Mouse (Mus musculus) CH12.LX (cell line): Measurements from ENCODE around the gene Borcs6. TPM values are rescaled to one million over a fixed set of nuclear protein-coding genes. Genes with fewer than 3 reads are reported as not detected.

ENCODE experiments used
- DNase-seq: peaks from one replicate; pipeline ENCODE4 v3.0.0-alpha.2; 2013; ENCODE audit errors: extremely low read depth
- H3K27ac ChIP-seq: 2 replicates; pipeline ENCODE4 v1.5.1; 2012; ENCODE audit warnings: low read depth, mild to moderate bottlenecking, control low read depth, moderate library complexity; ENCODE audit not compliant: insufficient read depth
- H3K27me3 ChIP-seq: replicated peaks from 2 replicates; pipeline ENCODE3; 2012; ENCODE audit warnings: inconsistent platforms
- H3K36me3 ChIP-seq, 2 experiments: replicated peaks in 1 of 2; 2 replicates each; pipeline versions ENCODE3 to v1.6.1; 2012; ENCODE audit warnings: inconsistent platforms in 1 of 2, low read length in 1 of 2, mild to moderate bottlenecking in 1 of 2, mixed read lengths in 1 of 2, moderate library complexity in 1 of 2; ENCODE audit not compliant: control insufficient read depth in 1 of 2, insufficient read depth in 1 of 2
- H3K4me1 ChIP-seq, 2 experiments: 2 replicates each; pipeline ENCODE4 v1.6.1; 2012; ENCODE audit warnings: inconsistent platforms in 1 of 2, moderate library complexity in 1 of 2; ENCODE audit not compliant: insufficient read depth in 2 of 2, control insufficient read depth in 1 of 2
- H3K4me2 ChIP-seq: 2 replicates; pipeline ENCODE4 v1.6.1; 2012; ENCODE audit warnings: low read depth, mild to moderate bottlenecking, control low read depth; ENCODE audit not compliant: poor library complexity, insufficient read depth, severe bottlenecking
- H3K4me3 ChIP-seq, 3 experiments: fragments of 150-350 bp in 1 of 3; sonication (generic) in 1 of 3; replicated peaks in 1 of 3; 2 replicates each; pipeline versions ENCODE3 to v1.5.1; 2011 to 2012; ENCODE audit warnings: low read depth in 2 of 3, low read length in 2 of 3, mild to moderate bottlenecking in 2 of 3, moderate library complexity in 2 of 3, control low read depth in 1 of 3, improper control_type of control experiment in 1 of 3, inconsistent platforms in 1 of 3, mixed read lengths in 1 of 3; ENCODE audit not compliant: poor library complexity in 1 of 3
- H3K79me2 ChIP-seq: replicated peaks from 2 replicates; pipeline ENCODE4 v1.6.1; 2012; ENCODE audit warnings: mild to moderate bottlenecking, moderate library complexity; ENCODE audit not compliant: control insufficient read depth, poor library complexity, insufficient read depth, severe bottlenecking; ENCODE audit errors: extremely low read depth
- H3K9ac ChIP-seq: 2 replicates; pipeline ENCODE4 v1.6.1; 2012; ENCODE audit warnings: low read depth, mild to moderate bottlenecking, control low read depth, moderate library complexity; ENCODE audit not compliant: insufficient read depth
- H3K9me3 ChIP-seq: replicated peaks from 2 replicates; pipeline ENCODE3; 2012; ENCODE audit warnings: low read length, inconsistent platforms, mixed read lengths
- CHD1 ChIP-seq: IDR thresholded peaks from 2 replicates; pipeline ENCODE4 v1.6.1; 2012; ENCODE audit warnings: low read depth, low read length, improper control_type of control experiment, inconsistent platforms
- CHD2 ChIP-seq: IDR thresholded peaks from 2 replicates; pipeline ENCODE4 v1.6.1; 2011; ENCODE audit warnings: low read length, improper control_type of control experiment
- CTCF ChIP-seq, 2 experiments: IDR thresholded peaks in 1 of 2; conservative IDR thresholded peaks in 1 of 2; 2 replicates each; pipeline ENCODE4 v1.5.1; 2011 to 2012; ENCODE audit warnings: low read depth in 2 of 2, low read length in 2 of 2, improper control_type of control experiment in 1 of 2, inconsistent platforms in 1 of 2, mild to moderate bottlenecking in 1 of 2, moderate library complexity in 1 of 2
- ELF1 ChIP-seq: IDR thresholded peaks from 2 replicates; pipeline ENCODE4 v1.6.1; 2014; ENCODE audit warnings: low read depth, mild to moderate bottlenecking, inconsistent platforms, low read length, improper control_type of control experiment
- EP300 ChIP-seq: IDR thresholded peaks from 2 replicates; pipeline ENCODE4 v1.6.1; 2011; ENCODE audit warnings: low read length, improper control_type of control experiment
- HCFC1 ChIP-seq: IDR thresholded peaks from 2 replicates; pipeline ENCODE4 v1.6.1; 2012; ENCODE audit warnings: low read depth, mild to moderate bottlenecking, inconsistent platforms, low read length, improper control_type of control experiment
- IRF4 ChIP-seq: IDR thresholded peaks from 2 replicates; pipeline ENCODE4 v1.6.1; 2014; ENCODE audit warnings: low read depth, mild to moderate bottlenecking, inconsistent platforms, low read length, improper control_type of control experiment
- JUN ChIP-seq: IDR thresholded peaks from 2 replicates; pipeline ENCODE4 v1.6.1; 2011; ENCODE audit warnings: low read depth, mild to moderate bottlenecking, low read length, improper control_type of control experiment, moderate library complexity; ENCODE audit not compliant: insufficient read depth
- JUND ChIP-seq: conservative IDR thresholded peaks from 2 replicates; pipeline ENCODE4 v1.6.1; 2011; ENCODE audit warnings: low read depth, low read length, improper control_type of control experiment
- MAFK ChIP-seq: IDR thresholded peaks from 2 replicates; pipeline ENCODE4 v1.6.1; 2011; ENCODE audit warnings: low read length, improper control_type of control experiment; ENCODE audit not compliant: insufficient replicate concordance
- MXI1 ChIP-seq: IDR thresholded peaks from 2 replicates; pipeline ENCODE4 v1.6.1; 2011; ENCODE audit warnings: mild to moderate bottlenecking, low read depth, low read length, improper control_type of control experiment
- MYC ChIP-seq: IDR thresholded peaks from 2 replicates; pipeline ENCODE4 v1.6.1; 2011; ENCODE audit warnings: low read depth, mild to moderate bottlenecking, improper control_type of control experiment, low read length
- NELFE ChIP-seq: IDR thresholded peaks from 2 replicates; pipeline ENCODE4 v1.6.1; 2011; ENCODE audit warnings: low read depth, low read length, improper control_type of control experiment
- NRF1 ChIP-seq: IDR thresholded peaks from 2 replicates; pipeline ENCODE4 v1.6.1; 2014; ENCODE audit warnings: low read depth, mild to moderate bottlenecking, inconsistent platforms, low read length, improper control_type of control experiment, moderate library complexity
- RAD21 ChIP-seq: IDR thresholded peaks from 2 replicates; pipeline ENCODE4 v1.6.1; 2011; ENCODE audit warnings: low read depth, mild to moderate bottlenecking, low read length, improper control_type of control experiment, moderate library complexity
- RCOR1 ChIP-seq: conservative IDR thresholded peaks from 2 replicates; pipeline ENCODE4 v1.6.1; 2012; ENCODE audit warnings: low read depth, mild to moderate bottlenecking, inconsistent platforms, low read length, improper control_type of control experiment
- SMC3 ChIP-seq: IDR thresholded peaks from 2 replicates; pipeline ENCODE4 v1.6.1; 2011; ENCODE audit warnings: low read depth, low read length, improper control_type of control experiment
- TBP ChIP-seq: conservative IDR thresholded peaks from 2 replicates; pipeline ENCODE4 v1.6.1; 2011; ENCODE audit warnings: low read depth, low read length, improper control_type of control experiment
- UBTF ChIP-seq: IDR thresholded peaks from 2 replicates; pipeline ENCODE4 v1.6.1; 2012; ENCODE audit warnings: low read depth, mild to moderate bottlenecking, inconsistent platforms, low read length, improper control_type of control experiment, moderate library complexity
- USF2 ChIP-seq: conservative IDR thresholded peaks from 2 replicates; pipeline ENCODE4 v1.6.1; 2011; ENCODE audit warnings: low read depth, low read length, improper control_type of control experiment
- ZC3H11A ChIP-seq: IDR thresholded peaks from 2 replicates; pipeline ENCODE4 v1.6.1; 2012; ENCODE audit warnings: low read depth, mild to moderate bottlenecking, inconsistent platforms, low read length, improper control_type of control experiment
- ZKSCAN1 ChIP-seq: IDR thresholded peaks from 2 replicates; pipeline ENCODE4 v1.6.1; 2012; ENCODE audit warnings: low read depth, inconsistent platforms, low read length, improper control_type of control experiment, borderline replicate concordance
- dilution Hi-C: fragments of 300-500 bp; cut with MboI; formaldehyde crosslinking; loops from 2 replicates; pipeline ENCODE4 v1.14.3; 2020; ENCODE audit warnings: low sequenced_read_pairs; ENCODE audit not compliant: extremely low pct_unique_long_range_greater_than_20kb, extremely low pct_ligation_motif_present
- in situ Hi-C: fragments of 300-500 bp; cut with MboI; formaldehyde crosslinking; loops from 3 replicates; pipeline ENCODE4 v1.14.3; 2019; ENCODE audit warnings: low sequenced_read_pairs, low pct_ligation_motif_present, low pct_unique_long_range_greater_than_20kb, mixed read lengths
- polyA plus RNA-seq: library from polyadenylated mRNA; unstranded; fragments of >175 nt; gene quantifications from 2 replicates; pipeline ENCODE4 v1.2.1, GENCODE M21; 2012; ENCODE audit warnings: low read depth; ENCODE audit not compliant: insufficient read length
- total RNA-seq, 2 experiments: library from RNA; depleted of rRNA; stranded (reverse); fragments of 300-350 nt in 1 of 2; fragments of >200 nt in 1 of 2; gene quantifications; 2 replicates each; pipeline ENCODE4 v1.2.3; 2012 to 2014

Borcs6 gene
- total and polyA plus RNA-seq, 3 experiments: 5.4 to 11.1 (median 7.3) TPM

GRCm38 (mm10) chr11:69096987-69097900, 37.7 kb downstream of the Borcs6 start (continued):
- TF ChIP-seq NRF1 (no peak), MXI1 (peak; percentile 95), MYC (peak; percentile 76), CHD1 (peak; percentile 21; the same call in 1 of the 2 replicates), RCOR1 (no peak), USF2 (peak; percentile 85), JUND (no peak), MAFK (no peak), ZKSCAN1 (no peak), HCFC1 (no peak; the same call in 1 of the 2 replicates), EP300 (0 out of 2 replicates have a peak, but pooled peaks have one; percentile 16), TBP (0 out of 2 replicates have a peak, but pooled peaks have one; percentile 23), IRF4 (0 out of 2 replicates have a peak, but pooled peaks have one; percentile 4)

GRCm38 (mm10) chr11:69098039-69098761, 38.7 kb downstream of the Borcs6 start:
- H3K4me2 ChIP-seq: peak overlapping the region; percentile 93
- H3K4me3 ChIP-seq: peak overlapping the region; percentile 3 to 94 (median 67)
- H3K27ac ChIP-seq: peak overlapping the region; percentile 35
- peaks cover 6% of the 10 kb centered on the region for H3K27me3 ChIP-seq
- TF ChIP-seq JUND (no peak), NELFE (no peak), CTCF (conservative IDR thresholded peaks at IDR 0.05 in 1 of 2, IDR thresholded peaks at IDR 0.05 in 1 of 2; ENCODE audit: low read depth in 2 of 2, low read length in 2 of 2) (no peak), CHD2 (0 out of 2 replicates have a peak, but pooled peaks have one; percentile 34), ELF1 (peak; percentile 69; the same call in 1 of the 2 replicates), HCFC1 (no peak; the same call in 1 of the 2 replicates), RAD21 (no peak), SMC3 (no peak), UBTF (no peak), EP300 (peak; percentile 56; the same call in 1 of the 2 replicates), ZC3H11A (no peak), JUN (no peak)
- in situ Hi-C loops (loop anchor here (25.0 kb wide), 1 partner anchor 914 kb away; the partner anchor contains the start of genes Acadvl, Dlg4 and Dvl2), dilution Hi-C loops (no loop called here)
- no peaks in the 10 kb centered on the region for H3K9me3 ChIP-seq
- H3K4me1 ChIP-seq: peaks cover 20 to 64% of the 10 kb centered on the region in 2 experiments
- H3K9ac ChIP-seq: no peak overlapping the region
- H3K36me3 ChIP-seq: peaks cover 25 to 28% of the 10 kb centered on the region in 2 experiments
- H3K79me2 ChIP-seq: peaks cover 22% of the 10 kb centered on the region
- DNase-seq: no peak
